Mouse (Mus musculus) neural tube, embryonic 10.5 days (tissue): ENCODE results near the gene Fam107b.
A peak's percentile ranks its signal among the peaks of the same experiment; 100 is the strongest.

Source experiments
- DNase-seq: peaks from one replicate; pipeline ENCODE4 v3.0.0-alpha.2; 2017; ENCODE audit warnings: low spot score; ENCODE audit errors: extremely low spot score

Gene Fam107b

DNA sequence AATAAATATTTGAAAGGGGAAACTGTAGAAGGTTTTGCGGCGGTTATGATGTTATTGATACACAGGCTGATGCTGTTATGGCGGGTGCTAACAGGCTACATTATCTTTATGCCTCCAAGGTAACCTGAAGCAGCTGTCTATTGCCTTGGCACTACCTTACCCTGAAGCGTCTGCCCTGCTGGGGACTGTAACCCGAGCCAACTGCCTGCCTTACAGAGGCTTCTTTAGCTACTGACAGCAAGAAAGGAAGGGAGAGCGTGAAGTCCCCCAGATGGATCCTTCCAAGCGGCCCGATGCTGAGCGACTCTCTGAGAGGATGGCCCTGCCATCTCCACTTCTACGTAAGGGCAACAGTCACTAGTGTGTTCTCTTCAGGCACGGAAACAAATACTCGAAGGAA is at the start of gene Fam107b:
TSS of gene Fam107b (plus strand) at position 303 of the 400 bp plus-strand sequence.
- no peak for DNase-seq

DNA sequence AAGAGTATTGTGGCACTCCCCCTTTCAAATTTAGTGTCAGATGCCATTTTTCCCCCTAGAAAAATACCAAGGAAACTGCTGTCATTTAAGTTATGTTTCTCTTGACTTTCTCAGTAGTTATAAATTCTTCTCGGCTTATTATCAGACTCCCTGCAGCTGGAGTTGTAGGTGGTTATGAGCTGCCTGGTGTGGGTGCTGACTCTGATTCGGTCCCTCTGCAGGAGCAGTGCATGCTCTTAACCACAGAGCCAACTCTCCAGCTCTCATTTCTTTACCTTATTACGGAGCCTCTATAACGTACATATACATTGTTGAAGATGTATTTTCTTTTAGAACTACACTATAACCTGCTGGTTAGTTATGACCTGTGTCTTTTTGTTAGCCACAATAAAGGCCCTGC is 47.7 kb upstream of the Fam107b start:
- no peak for DNase-seq

DNA sequence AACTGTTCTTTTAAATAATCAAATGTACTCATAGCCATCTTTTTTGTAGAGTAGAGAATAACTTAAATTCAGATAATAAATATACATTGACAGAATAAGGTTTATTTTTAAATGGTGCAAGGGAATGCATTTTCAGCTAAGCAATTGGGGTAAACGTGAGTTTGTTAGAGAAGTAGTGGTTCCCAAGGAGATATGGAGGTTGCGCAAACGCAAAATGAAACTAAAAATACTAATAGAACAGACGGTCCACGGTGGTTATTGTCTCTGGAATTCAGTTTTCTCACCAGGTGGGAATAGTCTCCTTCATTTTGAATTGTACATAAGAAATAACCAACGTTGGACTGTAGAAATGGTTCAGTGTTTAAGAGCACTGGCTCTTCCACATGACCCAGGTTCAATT is 44.0 kb upstream of the Fam107b start:
- DNase-seq, result no peak

DNA sequence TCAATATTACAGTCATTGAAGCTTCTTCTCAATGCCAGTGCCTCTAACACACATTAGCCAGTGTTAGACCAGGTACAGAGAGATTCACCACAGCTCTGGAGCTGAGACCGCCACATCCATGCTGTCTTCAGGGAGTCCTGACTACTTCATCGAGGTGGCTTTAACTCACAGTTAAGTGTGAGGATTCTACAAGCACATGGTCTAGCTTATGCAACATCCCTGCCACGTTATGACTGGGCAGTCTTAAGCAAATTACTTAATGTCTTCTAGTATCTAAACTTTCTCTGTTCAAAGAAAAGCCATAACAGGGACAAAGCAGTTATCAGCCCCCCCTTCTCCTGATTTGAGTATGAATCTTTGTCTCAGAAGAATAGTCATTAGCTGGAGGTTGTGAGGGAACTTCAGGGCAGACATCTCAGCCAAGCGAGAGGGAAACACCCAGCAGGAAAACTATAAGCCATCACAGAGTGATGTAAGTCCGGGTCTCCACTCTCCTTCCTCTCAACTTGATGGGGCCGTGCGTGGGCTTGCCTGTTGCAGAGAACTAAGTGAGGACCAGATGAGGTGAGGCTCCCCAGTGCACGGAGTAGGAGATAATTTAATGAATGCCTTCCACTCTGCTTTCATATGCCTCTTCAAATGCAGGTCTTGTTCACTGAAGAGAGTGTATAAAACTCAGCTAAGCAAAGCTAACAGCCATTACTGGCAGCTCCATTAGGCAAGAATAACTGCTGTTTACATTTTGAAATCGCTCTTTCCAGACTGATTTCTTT is 28.8 kb upstream of the Fam107b start:
- no peak for DNase-seq

DNA sequence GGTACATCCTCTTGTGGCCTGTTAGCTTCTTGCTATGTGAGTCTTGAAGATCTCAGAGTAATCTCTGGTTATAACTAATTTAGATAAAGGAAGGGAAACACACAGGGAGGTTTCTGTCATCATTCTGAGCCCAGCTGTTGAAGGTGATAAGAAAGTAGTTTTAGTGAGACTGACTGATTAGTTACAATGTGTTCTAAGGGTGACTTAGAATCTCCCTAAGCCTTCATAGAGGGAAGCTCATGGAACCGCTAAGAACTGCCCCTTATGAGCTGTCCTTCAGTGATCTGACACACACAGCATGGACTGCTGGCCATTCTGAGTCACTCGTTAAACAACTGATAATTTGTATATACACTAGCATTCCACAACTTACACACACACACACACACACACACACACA is 24.2 kb upstream of the Fam107b start:
- DNase-seq, result no peak

DNA sequence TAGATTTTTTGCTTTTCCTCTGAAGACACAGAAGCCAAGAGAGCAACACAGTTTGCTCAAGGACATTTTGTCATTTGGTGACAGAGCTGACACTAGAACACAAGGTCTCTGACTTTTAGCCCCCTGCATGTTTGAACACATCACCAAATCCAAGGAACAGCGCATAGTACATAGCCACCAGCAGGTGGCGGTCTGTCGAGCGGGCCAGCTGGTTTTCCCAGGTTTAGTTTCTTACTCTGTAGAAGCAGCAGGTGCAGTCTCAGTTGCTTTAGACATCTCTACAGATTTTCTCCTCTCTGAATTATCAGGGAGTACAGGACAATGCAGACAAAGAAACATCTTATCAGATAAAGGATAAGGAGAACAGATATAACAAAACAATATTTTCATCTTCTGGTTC is 23.7 kb upstream of the Fam107b start:
- DNase-seq, result peak; percentile 38

DNA sequence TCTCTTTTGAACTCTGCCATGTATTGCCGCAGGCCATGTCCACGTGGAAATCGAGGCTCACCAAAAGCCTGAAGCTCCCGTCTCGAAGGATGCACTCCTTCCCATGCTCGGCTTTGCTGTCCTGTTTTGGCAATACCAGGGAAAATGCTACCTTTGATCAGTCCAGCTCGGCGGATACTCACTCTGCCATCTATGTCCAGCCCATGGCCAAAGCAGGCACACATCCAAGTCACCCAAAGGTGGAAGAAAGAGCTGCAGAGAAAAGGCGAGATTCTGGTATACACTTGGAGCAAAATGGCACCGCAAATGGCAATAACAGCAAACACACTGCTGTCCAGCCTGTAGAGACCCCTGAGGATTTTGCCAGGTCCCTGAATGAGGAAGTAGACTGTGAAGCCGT is 318 bp downstream of the Fam107b start:
- no peak for DNase-seq

DNA sequence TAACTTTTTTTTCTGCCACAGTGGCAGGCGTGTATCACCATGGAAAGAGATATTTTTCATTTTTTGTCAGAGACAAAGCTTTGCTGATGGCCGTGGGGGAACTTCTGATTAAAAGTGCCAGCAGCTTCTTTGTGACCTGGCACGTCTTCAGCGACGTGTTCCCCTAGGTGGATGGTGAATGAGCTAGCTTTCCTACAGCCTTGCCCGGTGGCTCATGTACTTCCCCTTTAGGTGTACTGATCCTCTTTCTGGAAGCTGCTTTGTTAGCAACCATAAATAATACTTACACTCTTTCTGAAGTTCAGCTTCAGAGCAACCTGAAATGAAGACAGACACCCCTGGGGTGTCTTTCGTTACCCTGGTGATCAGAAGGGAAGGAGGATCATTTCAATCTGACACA is 3.6 kb downstream of the Fam107b start:
- no peak for DNase-seq

DNA sequence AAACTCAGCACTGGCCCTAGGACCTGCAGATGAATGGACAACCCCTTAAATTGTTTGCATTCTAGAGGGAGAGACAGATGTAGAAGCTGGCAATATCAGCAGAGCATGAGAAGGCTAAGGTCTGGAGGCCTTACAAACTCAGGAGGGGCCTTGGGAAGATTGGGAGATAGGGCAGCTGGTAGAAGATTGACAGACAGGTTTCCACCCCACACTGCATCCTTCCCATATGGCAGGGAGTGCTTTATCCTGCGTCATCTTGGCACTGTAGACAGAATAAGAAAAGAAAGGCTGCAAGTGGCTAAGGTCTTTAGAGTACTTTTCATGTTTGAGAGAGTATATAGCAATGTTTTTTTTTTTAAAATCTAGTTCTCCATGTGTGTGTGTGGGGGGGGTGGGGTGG is 4.9 kb downstream of the Fam107b start:
- no peak for DNase-seq

DNA sequence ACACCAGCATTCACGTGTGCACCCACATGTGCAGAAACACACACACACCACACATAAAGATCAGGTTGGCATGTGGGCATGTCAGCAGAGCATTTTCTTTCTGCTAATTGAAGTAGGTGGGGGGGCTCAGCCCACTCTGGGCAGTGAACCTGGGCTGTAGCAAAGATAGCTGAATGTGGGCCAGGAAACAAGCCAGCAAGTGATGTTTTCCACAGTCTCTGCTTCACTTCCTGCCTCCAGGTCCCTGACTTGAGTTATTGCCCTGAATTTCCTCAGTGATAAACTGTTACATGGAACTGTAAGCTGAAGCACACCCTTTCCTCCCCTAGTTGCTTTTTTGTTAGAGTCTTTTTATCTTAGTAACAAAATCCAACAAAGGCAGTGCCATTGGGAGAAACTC is 6.1 kb downstream of the Fam107b start:
- no peak for DNase-seq

DNA sequence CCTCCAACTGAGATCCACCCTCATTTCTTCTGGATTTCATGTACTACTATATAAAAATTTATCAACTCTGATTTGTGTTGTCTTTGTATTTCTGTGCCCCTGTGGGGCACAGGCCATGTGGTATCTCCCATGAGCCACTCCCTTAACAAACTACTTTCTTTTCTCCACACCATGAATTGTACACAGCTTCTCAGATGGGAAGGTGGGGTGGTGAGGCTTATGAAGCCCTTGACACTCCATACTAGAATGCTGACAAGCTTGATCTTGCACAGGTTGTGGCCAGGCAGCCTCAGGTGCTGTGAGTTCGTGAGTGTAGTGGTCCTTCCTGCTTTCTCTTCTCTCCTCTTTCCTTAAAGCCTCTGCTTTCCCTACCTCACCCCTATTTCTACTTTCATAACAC is 6.9 kb downstream of the Fam107b start:
- no peak for DNase-seq

DNA sequence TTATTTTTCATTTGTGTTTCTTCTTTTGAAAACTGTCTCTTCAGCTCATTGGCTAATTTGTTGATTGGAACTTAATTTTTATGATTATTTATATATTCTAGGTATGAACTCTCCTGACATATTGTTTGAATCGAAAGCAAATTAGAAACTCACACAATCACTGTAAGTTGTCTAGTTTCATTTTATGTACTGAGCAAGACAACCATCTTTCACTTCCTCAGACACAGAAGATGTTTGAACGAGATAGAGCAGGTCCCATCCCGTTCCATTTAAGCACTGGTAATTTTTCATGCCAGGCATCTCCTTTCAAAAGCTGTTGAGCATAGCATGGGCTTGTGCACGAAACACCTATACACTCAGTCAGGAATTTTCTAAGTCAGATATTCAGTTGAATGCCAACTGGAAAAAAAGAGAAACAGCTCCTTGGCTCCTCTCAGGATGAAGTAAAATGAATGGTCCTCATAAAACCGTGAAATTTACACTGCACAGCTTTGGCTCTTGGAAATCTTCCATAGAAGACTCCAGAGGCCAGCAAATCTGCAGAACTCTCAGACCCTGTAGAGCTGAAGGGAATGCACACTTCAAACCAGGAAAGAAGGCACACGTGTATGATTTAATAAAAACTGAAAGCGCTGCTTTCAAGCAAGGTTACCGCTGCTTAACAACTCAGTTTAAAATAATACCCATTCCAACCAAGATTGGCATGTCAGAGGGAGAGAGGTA is 8.1 kb downstream of the Fam107b start:
- DNase-seq, result no peak

DNA sequence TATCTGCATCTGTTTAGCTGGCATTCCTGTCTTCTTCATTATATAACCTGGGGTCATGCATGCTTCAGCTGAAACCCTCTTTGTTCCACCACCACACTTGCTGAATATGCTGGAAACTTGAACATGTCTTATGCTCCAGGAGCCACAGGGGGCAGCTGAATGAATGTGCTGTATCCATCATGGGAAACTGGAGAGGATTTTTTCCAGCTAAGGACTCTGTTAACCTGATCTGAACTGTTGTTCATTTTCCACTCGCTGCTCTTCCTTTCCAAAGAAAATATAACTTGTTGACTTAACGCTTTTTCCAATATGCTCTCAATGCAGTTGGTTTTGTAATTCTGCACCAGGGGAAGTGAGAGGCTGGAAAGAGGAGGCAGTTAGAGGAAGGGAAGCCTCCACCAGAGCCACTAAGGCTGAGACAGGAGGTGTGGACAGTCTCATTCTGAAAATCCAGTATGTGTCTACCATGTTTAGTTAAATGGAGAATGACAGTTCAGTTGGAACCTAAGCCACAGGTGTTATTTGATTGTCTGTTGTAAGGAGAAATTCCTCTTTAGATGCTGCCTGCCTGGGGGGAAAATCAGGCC is 9.1 kb downstream of the Fam107b start:
- DNase-seq, result no peak

DNA sequence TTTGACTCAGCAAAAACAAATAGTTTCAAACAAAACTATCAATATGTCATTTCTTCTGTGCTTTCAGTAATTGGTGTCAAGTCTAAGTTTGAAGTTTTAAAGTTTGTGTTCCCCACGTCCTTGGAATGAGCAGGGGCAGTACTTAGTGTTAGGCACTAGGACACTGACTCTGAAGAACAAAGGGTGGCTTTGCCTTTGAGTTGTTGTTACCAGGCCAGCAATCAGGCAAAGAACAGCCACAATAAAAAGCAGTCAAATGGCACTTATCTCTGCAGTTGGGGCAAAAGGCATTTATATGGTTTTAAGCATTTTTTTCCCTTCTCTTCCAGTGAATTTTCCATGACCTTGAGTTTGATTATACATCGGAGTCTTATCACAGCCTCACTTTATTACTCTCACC is 12.5 kb downstream of the Fam107b start:
- DNase-seq, result no peak

DNA sequence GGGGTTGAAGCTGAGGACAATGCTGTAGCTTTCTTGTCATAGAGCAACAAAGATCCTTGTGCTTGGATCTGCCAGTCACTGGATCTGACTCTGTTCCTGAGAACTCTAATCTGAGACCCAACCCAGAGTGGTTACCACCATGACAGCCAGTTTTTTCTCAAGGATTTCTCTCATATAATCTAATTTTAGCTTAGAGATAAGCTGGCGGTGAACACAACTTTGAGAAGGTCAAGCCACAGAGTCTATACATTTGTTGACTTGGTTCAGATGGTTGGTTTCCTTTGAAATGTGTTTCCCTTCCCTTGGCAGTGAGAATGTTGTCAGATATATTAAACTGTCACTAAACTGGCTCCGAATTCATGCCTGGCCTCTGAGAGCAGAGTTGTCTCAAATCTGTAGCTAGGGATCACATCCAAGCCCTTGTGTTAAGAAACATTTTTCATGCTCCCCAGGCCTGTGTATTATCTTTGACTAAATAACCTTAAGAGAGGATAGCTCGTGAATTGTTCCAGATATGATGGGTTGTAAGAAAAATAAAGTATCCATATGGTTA is 15.0 kb downstream of the Fam107b start:
- DNase-seq, result no peak

DNA sequence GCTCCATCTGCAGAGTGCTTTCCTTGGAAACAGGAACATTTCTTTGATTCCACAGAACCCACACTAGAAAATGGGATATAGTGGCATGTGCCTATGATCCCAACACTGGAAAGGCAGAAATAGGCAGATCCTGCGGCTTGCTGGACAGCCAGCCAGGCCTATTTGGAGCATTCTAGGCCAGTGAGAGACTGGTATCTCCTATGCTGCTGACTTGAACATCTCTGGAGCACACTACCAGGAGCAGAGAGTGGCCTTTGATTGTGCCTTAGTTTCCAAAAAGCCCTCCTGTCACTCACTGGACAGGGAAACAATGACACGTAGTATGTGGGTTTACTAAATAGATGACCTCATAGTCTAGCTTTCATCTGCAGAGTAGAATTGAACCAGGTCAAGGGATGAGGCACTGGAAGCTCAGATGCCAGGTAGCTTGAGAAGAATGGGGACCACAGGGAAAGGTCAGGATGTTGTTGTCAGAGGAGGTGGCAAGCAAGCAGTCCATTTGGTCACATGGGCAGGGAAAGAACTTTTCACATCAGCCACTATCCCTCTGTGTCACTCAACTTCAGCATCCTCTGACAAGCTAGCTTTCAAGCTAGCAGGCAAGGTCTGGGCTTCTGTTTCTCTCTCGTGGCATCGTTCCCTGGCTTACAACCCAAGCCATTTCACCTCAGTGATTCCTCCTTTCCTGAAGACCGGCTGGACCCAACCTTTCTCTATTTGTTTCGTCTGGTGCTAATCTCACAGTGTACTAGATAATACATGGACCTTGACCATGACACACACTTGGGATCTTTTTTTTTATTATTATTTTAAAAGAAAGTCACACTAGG is 20.0 kb downstream of the Fam107b start:
- no peak for DNase-seq

DNA sequence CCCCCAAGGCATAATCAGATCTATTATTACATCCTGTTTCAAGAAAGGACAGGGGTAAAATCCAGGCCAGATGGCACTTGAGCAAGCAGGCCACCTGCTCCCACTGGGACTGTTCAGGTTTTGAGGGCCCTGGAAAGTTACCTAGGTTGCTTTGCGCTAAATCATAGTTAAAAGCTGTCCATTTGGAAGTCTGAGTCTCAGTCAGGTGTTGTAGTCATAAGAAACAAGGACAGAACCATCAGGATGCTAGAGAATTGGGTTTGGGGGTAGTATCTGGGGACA is 20.6 kb downstream of the Fam107b start:
- no peak for DNase-seq

DNA sequence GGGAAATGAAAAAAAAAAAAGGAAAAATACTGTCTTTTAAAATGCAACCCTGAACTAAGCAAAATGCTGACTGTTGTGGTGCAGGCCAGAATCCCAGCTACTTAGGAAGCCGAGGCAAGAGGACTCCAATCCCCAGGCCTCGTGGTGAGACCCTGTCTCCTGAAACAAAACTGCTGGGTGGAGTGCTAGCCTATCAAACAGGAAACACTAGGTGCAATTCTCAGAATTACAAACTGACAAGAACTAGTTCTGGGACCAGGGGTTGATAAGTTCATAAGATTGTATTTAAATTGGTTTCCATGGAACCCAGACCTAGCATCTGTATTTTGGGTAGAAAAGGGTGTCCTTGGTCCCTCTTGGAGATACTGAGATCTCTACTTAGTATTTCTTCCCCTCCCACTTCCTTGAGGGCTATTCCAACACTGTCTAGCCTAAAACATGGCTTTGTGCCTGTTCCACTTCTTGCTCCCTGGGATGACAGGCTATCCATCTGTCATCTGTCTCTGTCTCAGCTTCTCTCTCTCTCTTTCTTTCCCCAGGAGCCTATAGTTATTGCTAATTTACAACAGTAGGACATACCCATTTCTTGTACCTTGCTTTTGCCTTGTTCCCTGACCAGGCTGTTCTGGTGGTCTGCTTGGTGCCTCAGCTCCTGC is 24.5 kb downstream of the Fam107b start:
- no peak for DNase-seq

DNA sequence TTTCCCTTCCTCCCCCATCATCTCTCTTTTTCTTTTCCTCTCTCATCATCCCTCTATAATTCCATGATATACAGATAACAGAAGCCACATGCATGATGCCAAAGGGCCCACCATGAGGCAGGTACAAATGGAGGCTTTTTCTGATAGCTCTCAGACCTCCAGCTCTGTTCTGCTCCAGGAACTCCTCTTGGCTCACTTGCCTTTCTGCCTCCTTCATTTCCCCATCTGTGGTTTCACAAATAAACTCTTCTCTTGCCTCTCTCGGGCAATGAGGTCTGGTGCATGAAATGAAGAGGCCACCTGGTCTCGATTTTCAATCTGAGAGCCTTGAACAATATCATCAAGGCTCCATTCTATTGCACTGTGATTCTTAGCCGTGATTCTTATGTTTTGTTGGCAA is 30.1 kb downstream of the Fam107b start:
- DNase-seq, result no peak

DNA sequence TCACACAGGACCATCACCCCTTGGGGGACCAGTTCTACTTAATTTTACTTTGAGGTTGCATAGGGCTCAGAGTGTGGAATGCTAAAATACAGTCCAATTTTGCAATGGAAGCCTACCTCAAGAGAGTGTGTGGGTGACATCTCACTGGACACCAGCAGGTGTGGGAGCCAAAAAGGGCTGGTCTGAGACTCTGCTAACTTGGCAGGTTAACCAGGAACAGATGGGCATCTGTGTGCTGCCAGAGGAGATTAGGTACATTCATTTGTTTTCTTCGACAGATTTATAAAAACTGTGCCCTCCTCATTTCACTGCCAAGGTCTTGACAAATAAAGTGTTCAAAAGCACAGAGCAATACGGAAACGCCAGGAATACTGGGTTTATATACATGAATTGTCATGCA is 32.3 kb downstream of the Fam107b start:
- DNase-seq, result no peak

DNA sequence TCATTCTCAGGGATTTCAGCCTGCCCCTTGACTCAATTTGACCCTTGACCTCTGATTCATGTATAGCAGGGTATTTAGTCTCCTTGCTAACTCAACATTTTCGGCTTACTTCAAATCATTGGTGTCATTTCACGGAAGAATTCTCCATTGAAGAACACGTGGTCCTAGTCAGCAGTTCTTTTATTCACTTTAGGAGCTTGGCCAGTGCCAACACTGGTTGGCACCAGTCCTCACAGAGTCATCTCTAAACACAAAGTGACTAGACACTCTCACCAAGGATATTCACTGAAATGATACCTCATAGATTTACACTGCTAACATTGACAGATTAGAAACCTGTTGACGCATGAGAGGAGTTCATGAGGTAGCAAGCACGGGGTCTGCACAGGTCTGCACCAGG is 32.9 kb downstream of the Fam107b start:
- DNase-seq, result no peak
